Mouse (Mus musculus): ENCODE results near the gene Dnajc15. TPM values are rescaled to one million over a fixed set of nuclear protein-coding genes. Genes with fewer than 3 reads are reported as not detected.

Gene Dnajc15
- polyA plus RNA-seq, 1 experiment from 2014 or later, result 109 TPM

- Histone ChIP-seq H3K36me3 (ENCODE audit: control insufficient read depth, insufficient read depth, low read length) (no peaks in the 10 kb centered on the region), H3K9ac (ENCODE audit: low read length) (no peak overlapping the region), H3K4me1 (replicated peaks; ENCODE audit: control insufficient read depth, insufficient read depth, low read length) (peaks cover 3% of the 10 kb centered on the region; the same call in 1 of the 2 replicates), H3K27me3 (replicated peaks; ENCODE audit: control insufficient read depth, insufficient read depth, low read length) (no peaks in the 10 kb centered on the region), H3K27ac (ENCODE audit: low read depth) (no peak overlapping the region), H3K4me3 (ENCODE audit: low read depth, low read length) (no peak overlapping the region), H3K9me3 (ENCODE audit: control insufficient read depth, low read length) (no peaks in the 10 kb centered on the region), H3K4me2 (ENCODE audit: low read length) (no peak overlapping the region)
- ATAC-seq (replicated peaks; ENCODE audit: low FRiP score, low TSS enrichment, low read depth) (no peak), DNase-seq (ENCODE audit: low spot score) (no peak)
- WGBS, result 69% methylated on average over 17 of the region's 17 CpGs
Observed at GRCm38 (mm10) chr14:77801571-77802267, 73.2 kb downstream of the Dnajc15 start.

DNA sequence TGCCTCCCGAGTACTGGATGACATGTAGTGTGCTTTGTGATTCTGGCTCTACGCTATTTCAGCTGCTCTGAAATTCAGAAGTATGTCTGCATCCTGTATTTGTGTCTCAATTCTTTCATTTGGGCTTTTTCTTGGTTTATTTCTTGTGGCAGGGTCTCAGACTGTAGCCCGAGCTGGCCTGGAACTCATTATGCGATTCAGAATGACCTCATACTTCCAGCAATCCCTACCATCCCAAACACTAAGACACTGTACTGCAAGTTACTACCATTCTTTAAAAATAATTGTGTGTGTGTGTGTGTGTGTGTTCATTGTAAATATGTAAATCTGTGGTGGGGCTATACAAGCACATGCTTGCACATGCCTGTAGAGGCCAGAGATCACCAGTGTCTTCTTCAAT lies 78.4 kb downstream of the Dnajc15 start:
- Histone ChIP-seq H3K27ac (ENCODE audit: low read depth) (no peak overlapping the region), H3K27me3 (replicated peaks; ENCODE audit: control insufficient read depth, insufficient read depth, low read length) (no peaks in the 10 kb centered on the region), H3K4me1 (replicated peaks; ENCODE audit: control insufficient read depth, insufficient read depth, low read length) (no peaks in the 10 kb centered on the region), H3K4me2 (ENCODE audit: low read length) (no peak overlapping the region), H3K9ac (ENCODE audit: low read length) (no peak overlapping the region), H3K9me3 (ENCODE audit: control insufficient read depth, low read length) (no peaks in the 10 kb centered on the region), H3K36me3 (ENCODE audit: control insufficient read depth, insufficient read depth, low read length) (no peaks in the 10 kb centered on the region), H3K4me3 (ENCODE audit: low read depth, low read length) (no peak overlapping the region)
- no peak for ATAC-seq (replicated peaks; ENCODE audit: low FRiP score, low TSS enrichment, low read depth)
- WGBS, result 85% methylated on average over 4 of the region's 4 CpGs
- no peak for DNase-seq (ENCODE audit: low spot score)

DNA sequence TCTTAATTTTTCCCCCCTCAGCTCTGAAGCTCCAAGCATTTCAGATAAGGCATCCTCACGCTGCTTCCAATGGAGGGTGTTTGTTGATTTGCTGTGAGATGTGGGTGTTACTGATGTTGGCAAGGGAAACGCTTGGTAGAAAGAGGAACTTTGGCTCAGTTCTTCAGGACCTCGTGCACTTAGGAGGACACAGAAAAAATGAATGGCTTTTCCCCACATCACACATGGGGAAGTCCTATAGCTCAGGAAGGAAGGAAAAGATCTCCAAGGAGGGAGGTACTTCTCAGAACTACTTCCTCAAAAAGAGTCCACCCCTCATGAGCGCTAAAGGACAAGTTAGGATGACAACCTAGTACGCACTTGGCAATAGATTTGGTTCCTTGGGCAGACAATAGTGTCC lies 79.7 kb downstream of the Dnajc15 start:
- Histone ChIP-seq H3K4me3 (ENCODE audit: low read depth, low read length) (no peak overlapping the region), H3K9ac (ENCODE audit: low read length) (no peak overlapping the region), H3K27ac (ENCODE audit: low read depth) (no peak overlapping the region), H3K4me2 (ENCODE audit: low read length) (no peak overlapping the region), H3K36me3 (ENCODE audit: control insufficient read depth, insufficient read depth, low read length) (no peaks in the 10 kb centered on the region), H3K9me3 (ENCODE audit: control insufficient read depth, low read length) (no peaks in the 10 kb centered on the region), H3K27me3 (replicated peaks; ENCODE audit: control insufficient read depth, insufficient read depth, low read length) (no peaks in the 10 kb centered on the region), H3K4me1 (replicated peaks; ENCODE audit: control insufficient read depth, insufficient read depth, low read length) (no peaks in the 10 kb centered on the region)
- ATAC-seq (replicated peaks; ENCODE audit: low FRiP score, low TSS enrichment, low read depth) (no peak), DNase-seq (ENCODE audit: low spot score) (no peak)
- WGBS, result 85% methylated on average over 5 of the region's 5 CpGs

GRCm38 (mm10) chr14:77794285-77794949 lies 80.5 kb downstream of the Dnajc15 start:
- Histone ChIP-seq H3K4me2 (ENCODE audit: low read length) (no peak overlapping the region), H3K9me3 (ENCODE audit: control insufficient read depth, low read length) (no peaks in the 10 kb centered on the region), H3K27ac (ENCODE audit: low read depth) (no peak overlapping the region), H3K4me3 (ENCODE audit: low read depth, low read length) (no peak overlapping the region), H3K9ac (ENCODE audit: low read length) (no peak overlapping the region), H3K36me3 (ENCODE audit: control insufficient read depth, insufficient read depth, low read length) (no peaks in the 10 kb centered on the region), H3K27me3 (replicated peaks; ENCODE audit: control insufficient read depth, insufficient read depth, low read length) (no peaks in the 10 kb centered on the region), H3K4me1 (replicated peaks; ENCODE audit: control insufficient read depth, insufficient read depth, low read length) (no peaks in the 10 kb centered on the region)
- no peak for DNase-seq (ENCODE audit: low spot score)
- ATAC-seq (replicated peaks; ENCODE audit: low FRiP score, low TSS enrichment, low read depth), result no peak
- 48% methylated on average over 7 of the region's 7 CpGs for WGBS

GRCm38 (mm10) chr14:77792998-77793397 lies 81.9 kb downstream of the Dnajc15 start:
- no peaks in the 10 kb centered on the region for H3K9me3 ChIP-seq (ENCODE audit: control insufficient read depth, low read length)
- no peak for DNase-seq (ENCODE audit: low spot score)
- H3K27ac ChIP-seq (ENCODE audit: low read depth), result no peak overlapping the region
- no peak overlapping the region for H3K4me3 ChIP-seq (ENCODE audit: low read depth, low read length)
- no peaks in the 10 kb centered on the region for H3K36me3 ChIP-seq (ENCODE audit: control insufficient read depth, insufficient read depth, low read length)
- H3K27me3 ChIP-seq (replicated peaks; ENCODE audit: control insufficient read depth, insufficient read depth, low read length), result no peaks in the 10 kb centered on the region
- H3K9ac ChIP-seq (ENCODE audit: low read length), result no peak overlapping the region
- H3K4me1 ChIP-seq (replicated peaks; ENCODE audit: control insufficient read depth, insufficient read depth, low read length), result no peaks in the 10 kb centered on the region
- ATAC-seq (replicated peaks; ENCODE audit: low FRiP score, low TSS enrichment, low read depth), result no peak
- H3K4me2 ChIP-seq (ENCODE audit: low read length), result no peak overlapping the region
- 92% methylated on average over 6 of the region's 6 CpGs for WGBS

DNA sequence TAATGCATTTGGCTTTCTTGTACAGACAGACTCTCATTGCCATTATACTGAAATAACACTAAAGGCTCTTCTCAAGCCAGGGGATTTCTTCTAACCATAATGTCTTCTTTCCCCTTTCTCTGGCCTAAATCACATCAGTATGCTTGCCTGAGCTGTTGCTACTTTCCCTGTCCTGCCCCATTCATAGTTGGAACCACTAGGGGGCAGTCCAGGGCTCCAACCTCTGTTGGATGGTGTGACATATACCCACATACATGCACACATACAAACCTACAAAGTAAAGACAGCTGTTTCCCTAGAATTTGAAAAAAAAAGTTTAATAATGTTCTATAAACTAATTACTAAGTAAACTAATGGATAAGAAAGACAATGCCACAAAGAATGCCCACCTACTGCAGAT lies 91.7 kb downstream of the Dnajc15 start:
- Histone ChIP-seq H3K4me1 (replicated peaks; ENCODE audit: control insufficient read depth, insufficient read depth, low read length) (no peaks in the 10 kb centered on the region), H3K4me3 (ENCODE audit: low read depth, low read length) (no peak overlapping the region), H3K27me3 (replicated peaks; ENCODE audit: control insufficient read depth, insufficient read depth, low read length) (no peaks in the 10 kb centered on the region), H3K36me3 (ENCODE audit: control insufficient read depth, insufficient read depth, low read length) (no peaks in the 10 kb centered on the region), H3K9ac (ENCODE audit: low read length) (no peak overlapping the region), H3K4me2 (ENCODE audit: low read length) (no peak overlapping the region), H3K9me3 (ENCODE audit: control insufficient read depth, low read length) (no peaks in the 10 kb centered on the region), H3K27ac (ENCODE audit: low read depth) (no peak overlapping the region)
- DNase-seq (ENCODE audit: low spot score) (no peak), ATAC-seq (replicated peaks; ENCODE audit: low FRiP score, low TSS enrichment, low read depth) (no peak)

DNA sequence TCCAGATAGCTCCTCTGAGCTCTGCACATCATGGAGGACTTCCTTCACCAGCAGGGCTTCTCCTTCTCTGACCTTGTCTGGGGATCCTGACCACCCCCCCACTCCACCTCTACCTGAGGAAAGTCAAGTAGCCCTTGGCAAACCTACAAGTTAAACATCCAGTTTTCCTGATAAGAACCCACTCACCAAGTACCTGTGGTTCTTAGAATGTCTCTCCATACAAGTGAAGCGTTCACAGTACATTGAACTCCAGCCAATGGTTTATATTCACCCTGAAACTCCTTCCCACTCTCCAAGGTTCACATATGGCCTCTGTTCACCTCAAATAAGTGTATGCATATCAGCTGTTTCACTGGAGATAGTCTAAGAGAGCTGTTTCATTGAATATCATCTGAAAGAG lies 97.6 kb downstream of the Dnajc15 start:
- no peak overlapping the region for H3K4me2 ChIP-seq (ENCODE audit: low read length)
- no peak for ATAC-seq (replicated peaks; ENCODE audit: low FRiP score, low TSS enrichment, low read depth)

GRCm38 (mm10) chr14:77776005-77776531 lies 98.9 kb downstream of the Dnajc15 start:
- Histone ChIP-seq H3K27me3 (replicated peaks; ENCODE audit: control insufficient read depth, insufficient read depth, low read length) (no peaks in the 10 kb centered on the region), H3K9me3 (ENCODE audit: control insufficient read depth, low read length) (no peaks in the 10 kb centered on the region), H3K4me1 (replicated peaks; ENCODE audit: control insufficient read depth, insufficient read depth, low read length) (no peaks in the 10 kb centered on the region), H3K27ac (ENCODE audit: low read depth) (no peak overlapping the region), H3K36me3 (ENCODE audit: control insufficient read depth, insufficient read depth, low read length) (no peaks in the 10 kb centered on the region), H3K4me3 (ENCODE audit: low read depth, low read length) (no peak overlapping the region), H3K4me2 (ENCODE audit: low read length) (no peak overlapping the region), H3K9ac (ENCODE audit: low read length) (no peak overlapping the region)
- ATAC-seq (replicated peaks; ENCODE audit: low FRiP score, low TSS enrichment, low read depth) (no peak), DNase-seq (ENCODE audit: low spot score) (no peak)
- WGBS, result 78% methylated on average over 11 of the region's 11 CpGs

More for the DNA sequence above, 97.6 kb downstream of the Dnajc15 start:
- Histone ChIP-seq H3K9ac (ENCODE audit: low read length) (no peak overlapping the region), H3K4me1 (replicated peaks; ENCODE audit: control insufficient read depth, insufficient read depth, low read length) (no peaks in the 10 kb centered on the region), H3K36me3 (ENCODE audit: control insufficient read depth, insufficient read depth, low read length) (no peaks in the 10 kb centered on the region), H3K27me3 (replicated peaks; ENCODE audit: control insufficient read depth, insufficient read depth, low read length) (no peaks in the 10 kb centered on the region), H3K27ac (ENCODE audit: low read depth) (no peak overlapping the region), H3K4me3 (ENCODE audit: low read depth, low read length) (no peak overlapping the region), H3K9me3 (ENCODE audit: control insufficient read depth, low read length) (no peaks in the 10 kb centered on the region)
- DNase-seq (ENCODE audit: low spot score), result no peak
- WGBS, result 80% methylated on average over 1 of the region's 1 CpGs

DNA sequence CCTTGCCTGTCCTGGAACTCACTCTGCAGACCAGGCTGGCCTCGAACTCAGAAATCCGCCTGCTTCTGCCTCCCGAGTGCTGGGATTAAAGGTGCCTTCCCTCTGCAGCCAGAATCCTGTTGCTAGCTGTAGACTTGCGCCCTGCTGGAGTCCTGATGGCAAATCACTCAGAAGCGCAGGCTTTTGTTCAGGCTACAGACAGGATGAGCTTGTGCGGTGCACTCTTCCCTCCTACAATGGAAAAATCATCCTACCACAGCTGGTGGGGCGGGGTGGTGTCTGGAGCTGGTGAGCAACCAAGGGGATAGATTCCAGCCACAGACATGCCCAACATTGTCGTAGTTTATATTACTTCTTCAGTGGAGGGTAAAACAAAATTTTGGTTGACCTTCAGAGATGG lies 101.6 kb downstream of the Dnajc15 start:
- H3K36me3 ChIP-seq (ENCODE audit: control insufficient read depth, insufficient read depth, low read length), result no peaks in the 10 kb centered on the region

More for the DNA sequence above, 101.6 kb downstream of the Dnajc15 start:
- Histone ChIP-seq H3K9ac (ENCODE audit: low read length) (no peak overlapping the region), H3K4me3 (ENCODE audit: low read depth, low read length) (no peak overlapping the region), H3K4me1 (replicated peaks; ENCODE audit: control insufficient read depth, insufficient read depth, low read length) (no peaks in the 10 kb centered on the region), H3K27ac (ENCODE audit: low read depth) (no peak overlapping the region), H3K4me2 (ENCODE audit: low read length) (no peak overlapping the region), H3K9me3 (ENCODE audit: control insufficient read depth, low read length) (no peaks in the 10 kb centered on the region), H3K27me3 (replicated peaks; ENCODE audit: control insufficient read depth, insufficient read depth, low read length) (no peaks in the 10 kb centered on the region)
- no peak for DNase-seq (ENCODE audit: low spot score)
- no peak for ATAC-seq (replicated peaks; ENCODE audit: low FRiP score, low TSS enrichment, low read depth)
- WGBS, result 81% methylated on average over 8 of the region's 8 CpGs
